8 mouse cellular contexts compared by ENCODE assay signal in the genomic region with DNA sequence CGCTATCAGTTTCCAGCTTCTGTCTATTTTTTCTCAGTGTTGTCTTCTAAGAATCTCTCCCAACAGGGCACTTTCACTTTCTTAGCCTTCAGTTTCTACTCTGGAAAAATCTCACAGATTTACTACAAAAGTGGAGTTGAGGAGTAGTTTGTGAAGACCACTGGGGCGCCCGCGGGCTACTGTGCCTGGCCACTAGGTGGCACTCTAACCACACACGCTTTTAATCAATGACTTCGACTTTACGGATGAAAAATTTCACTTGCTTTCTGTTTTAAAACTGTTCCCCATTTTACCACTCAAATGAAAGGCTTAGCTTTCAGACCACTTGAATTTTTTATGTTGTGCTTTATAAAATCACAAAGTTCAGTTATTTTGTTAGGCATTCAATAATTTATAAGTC.
DNase-seq lines count a peak whose midpoint lies in the region; ATAC-seq and TF ChIP-seq lines count a peak whose summit lies in the region.

No protein-coding gene starts in this region.

- H3K9me3 ChIP-seq in G1E (replicated peaks) = no peaks in the 10 kb centered on the region

- peak; percentile 74 for TF ChIP-seq CTCF in G1E (IDR thresholded peaks at IDR 0.05; ENCODE audit: low read depth, low read length)

- ATAC-seq in G1E (ENCODE audit: extremely low read depth, insufficient number of reproducible peaks, low FRiP score, poor library complexity, severe bottlenecking) = no peak
- ATAC-seq in hematopoietic stem cell, adult 5-6 weeks (replicated peaks in 1 of 2; ENCODE audit: insufficient read depth in 1 of 2, low FRiP score in 2 of 2, low TSS enrichment in 1 of 2, low read depth in 1 of 2, poor library complexity in 2 of 2, severe bottlenecking in 2 of 2) = peak; percentile 84 to 93
- peak; percentile 95 for ATAC-seq in megakaryocyte progenitor cell, adult 5-6 weeks (replicated peaks; ENCODE audit: poor library complexity)
- no peak for ATAC-seq in erythroblast, adult 5-6 weeks (replicated peaks; ENCODE audit: low FRiP score, poor library complexity, severe bottlenecking)

- no peaks in the 10 kb centered on the region for H3K27me3 ChIP-seq in G1E (ENCODE audit: insufficient read depth, low read length)

- no peaks in the 10 kb centered on the region for H3K36me3 ChIP-seq in G1E (replicated peaks)

- no peak overlapping the region for H3K4me3 ChIP-seq in G1E (ENCODE audit: low read depth, low read length)

- DNase-seq in G1E (ENCODE audit: low spot score) = peak; percentile 1
- peak; percentile 36 to 54 for DNase-seq in adrenal gland, postnatal 36 days
- DNase-seq in fibroblast of lung, adult 2 months (ENCODE audit: low read depth) = peak; percentile 25
- DNase-seq in left cerebral cortex, adult 11 months (ENCODE audit: low spot score) = peak; percentile 45
- DNase-seq in right cerebral cortex, postnatal 4 days = peak; percentile 87

- H3K4me1 ChIP-seq in G1E (ENCODE audit: insufficient read depth, low read depth, low read length) = no peaks in the 10 kb centered on the region

Comparison
In these comparisons a context has a peak if more than half of its experiments do, and no peak if none do; other contexts are left out.
1. ATAC-seq: peak in hematopoietic stem cell, adult 5-6 weeks (2 of 2) and megakaryocyte progenitor cell, adult 5-6 weeks (single experiment); none in G1E (single experiment) and erythroblast, adult 5-6 weeks (single experiment).
2. DNase-seq: peak in every context shown above with its lines; median percentile 87 in right cerebral cortex, postnatal 4 days; 45 in adrenal gland, postnatal 36 days; 45 in left cerebral cortex, adult 11 months; 25 in fibroblast of lung, adult 2 months; 1 in G1E.